Mouse (Mus musculus): ENCODE measurements at regions not wholly inside any gene's neighbourhood (a gene's known extent, or its start where the extent isn't known, plus 50 kb on each side); places are given as distances from the start of the nearest gene placed in this dataset.

DNA sequence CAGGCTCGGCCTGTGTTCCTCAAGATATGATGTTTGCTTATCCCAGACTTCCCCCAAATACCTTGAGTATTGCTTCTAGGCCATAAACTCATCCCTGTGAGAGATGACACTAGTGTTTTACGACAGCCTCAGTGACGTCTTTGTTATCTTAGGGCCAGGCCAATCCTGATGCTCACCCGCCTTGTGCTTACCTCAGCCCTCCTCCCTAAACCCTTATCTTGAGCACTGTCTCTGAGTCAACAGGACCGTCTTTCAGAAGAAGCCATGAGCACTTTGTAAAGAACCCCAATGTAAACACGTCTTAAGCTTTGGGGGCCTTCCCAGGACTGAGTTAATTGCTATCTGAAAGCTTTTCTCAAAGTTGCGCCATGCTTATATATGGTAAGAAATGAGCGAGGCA is 212.3 kb upstream of the Prickle1 start:
- no peak for ATAC-seq (replicated peaks; ENCODE audit: poor library complexity)

DNA sequence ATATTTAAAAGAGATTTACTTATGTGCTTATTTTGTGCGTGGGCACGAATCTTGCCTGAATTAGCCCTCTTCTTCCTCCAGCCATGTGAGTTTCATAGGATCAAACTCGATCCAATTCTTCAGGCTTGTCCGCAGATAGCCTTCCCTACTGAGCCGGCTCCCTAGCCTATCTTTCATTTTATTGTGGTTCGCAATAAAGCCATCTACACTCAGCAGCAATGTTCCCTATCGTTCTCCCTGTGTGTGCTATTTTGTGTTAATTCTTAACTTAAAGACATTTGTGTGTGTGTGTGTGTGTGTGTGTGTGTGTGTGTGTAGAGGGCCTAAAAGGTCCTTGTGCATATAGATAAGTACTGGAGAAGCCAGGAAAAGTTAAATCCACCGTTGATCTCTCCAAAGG is 211.8 kb upstream of the Prickle1 start:
- no peak for ATAC-seq (replicated peaks; ENCODE audit: poor library complexity)

DNA sequence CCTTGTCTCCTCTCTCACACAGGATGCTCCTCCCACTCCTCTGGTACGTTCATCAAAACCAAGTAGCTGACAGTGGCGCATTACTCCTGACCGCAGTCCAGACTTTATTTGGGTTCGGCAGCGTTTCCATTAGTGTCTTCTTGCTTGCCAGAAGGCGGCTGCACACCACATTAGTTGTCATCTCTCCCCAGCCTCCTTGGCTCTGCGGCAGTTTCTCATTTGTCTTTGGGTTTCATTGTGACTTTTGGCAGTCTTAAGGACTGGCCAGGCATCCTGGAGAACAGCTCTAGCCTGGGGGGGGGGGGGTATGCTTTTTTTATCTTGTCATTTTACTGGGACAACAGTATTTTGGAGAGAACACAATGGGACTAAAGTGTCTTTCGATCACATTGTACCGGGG is 209.0 kb upstream of the Prickle1 start:
- ATAC-seq (replicated peaks; ENCODE audit: poor library complexity) = no peak

DNA sequence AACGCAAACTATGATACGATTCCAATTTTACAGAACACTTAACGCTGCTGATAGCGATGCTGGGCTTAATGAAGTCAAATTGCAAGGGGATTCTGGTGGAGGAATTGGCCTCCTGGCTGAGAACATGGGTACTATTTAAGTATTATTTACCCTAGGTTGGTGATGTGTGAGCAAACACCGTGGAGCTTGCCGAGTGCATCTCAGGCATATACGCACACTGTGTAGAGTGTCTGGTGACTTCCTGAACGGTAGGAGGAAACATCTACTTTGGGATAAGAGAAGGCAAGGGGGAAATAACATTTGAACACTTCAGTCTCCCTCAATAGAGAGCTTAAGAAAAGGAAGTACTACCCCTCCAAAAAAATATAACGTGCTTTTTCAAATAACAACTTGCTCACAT is 194.8 kb upstream of the Prickle1 start:
- 0 out of 2 replicates have a peak, but pooled peaks have one; percentile 14 for ATAC-seq (replicated peaks; ENCODE audit: poor library complexity)

DNA sequence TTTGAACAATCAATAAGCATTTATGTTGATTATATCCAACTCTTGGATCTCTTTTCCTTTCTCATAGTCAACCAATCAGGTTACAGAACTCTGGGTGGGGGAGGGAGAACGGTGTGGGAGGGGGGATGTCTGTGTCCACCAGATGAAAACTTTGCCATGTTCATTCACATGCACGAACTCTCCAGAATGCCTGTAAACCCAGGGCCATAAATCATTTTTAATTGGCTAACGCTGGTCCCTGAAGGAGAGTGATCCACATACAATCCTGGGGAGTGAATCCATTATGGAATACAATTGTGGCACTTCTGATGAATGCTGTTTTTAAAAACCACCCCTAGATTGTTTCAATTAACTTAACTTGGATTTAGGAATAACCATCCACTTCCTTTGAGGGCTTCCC is 194.1 kb upstream of the Prickle1 start:
- no peak for ATAC-seq (replicated peaks; ENCODE audit: poor library complexity)

DNA sequence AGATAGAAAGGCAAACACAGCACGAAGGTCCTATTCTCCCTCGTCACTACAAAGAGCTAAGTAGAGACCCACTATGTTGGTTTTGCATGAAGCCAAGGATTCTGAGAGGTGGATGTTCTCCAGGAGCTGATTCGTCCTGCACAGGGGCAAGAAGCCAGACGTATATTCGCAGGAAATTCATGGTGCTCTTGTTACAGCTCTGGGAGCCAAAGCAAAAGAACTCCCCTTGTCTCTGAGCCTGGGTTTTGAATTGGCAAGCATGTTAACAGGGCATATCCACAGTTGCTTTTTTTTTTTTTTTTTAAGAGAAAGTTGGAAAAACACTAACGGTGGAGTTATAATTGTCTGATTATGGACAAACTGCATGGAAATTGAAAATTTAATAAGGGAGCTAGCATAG is 191.7 kb upstream of the Prickle1 start:
- ATAC-seq (replicated peaks; ENCODE audit: poor library complexity) = no peak

DNA sequence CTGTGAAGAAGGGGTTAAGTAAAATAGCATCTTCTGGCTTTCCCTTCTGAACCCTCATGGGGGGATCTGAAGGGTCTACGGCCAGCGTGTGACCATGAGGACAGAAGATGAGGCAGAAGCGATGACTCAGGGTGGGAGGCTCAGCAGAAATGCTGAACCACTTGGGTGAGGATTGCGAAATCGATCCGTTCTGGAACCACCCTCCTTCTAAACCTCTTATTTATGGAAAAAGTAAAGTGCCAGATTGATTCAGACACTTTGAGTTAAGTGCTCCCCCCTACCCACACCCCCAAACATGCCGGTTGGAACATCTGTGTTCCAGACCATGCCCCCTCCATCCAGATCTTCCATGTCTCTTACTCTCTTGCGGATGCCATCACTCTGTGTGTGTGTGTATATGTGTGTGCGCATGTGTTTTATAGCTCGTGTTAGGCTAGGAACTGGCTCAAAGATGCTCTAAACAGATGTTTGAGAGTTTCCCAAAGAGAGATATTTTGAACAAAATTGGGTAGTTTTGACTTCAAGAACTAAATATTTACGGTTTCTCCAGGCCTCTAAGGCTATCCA is 190.2 kb upstream of the Prickle1 start:
- ATAC-seq (replicated peaks; ENCODE audit: poor library complexity) = no peak

DNA sequence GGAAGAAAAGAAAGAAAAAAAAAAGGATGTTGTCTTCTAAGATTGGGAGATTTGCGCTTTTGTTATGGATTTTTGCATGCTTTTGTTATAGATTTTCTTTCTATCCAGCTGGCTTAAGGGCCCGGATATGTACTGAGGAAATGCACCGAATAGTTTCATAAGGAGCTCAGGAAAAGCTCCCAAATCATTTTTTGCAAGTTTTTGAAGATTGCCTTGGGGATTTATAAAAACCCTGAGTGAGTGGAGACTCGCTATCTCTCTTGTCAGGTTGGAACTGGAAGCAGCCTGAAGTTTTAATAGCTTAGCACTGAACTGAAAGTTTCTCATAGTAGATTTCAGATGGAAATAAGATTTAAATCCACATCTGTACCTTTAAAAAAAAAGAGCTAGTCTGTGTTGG is 188.0 kb upstream of the Prickle1 start:
- ATAC-seq (replicated peaks; ENCODE audit: poor library complexity) = no peak

DNA sequence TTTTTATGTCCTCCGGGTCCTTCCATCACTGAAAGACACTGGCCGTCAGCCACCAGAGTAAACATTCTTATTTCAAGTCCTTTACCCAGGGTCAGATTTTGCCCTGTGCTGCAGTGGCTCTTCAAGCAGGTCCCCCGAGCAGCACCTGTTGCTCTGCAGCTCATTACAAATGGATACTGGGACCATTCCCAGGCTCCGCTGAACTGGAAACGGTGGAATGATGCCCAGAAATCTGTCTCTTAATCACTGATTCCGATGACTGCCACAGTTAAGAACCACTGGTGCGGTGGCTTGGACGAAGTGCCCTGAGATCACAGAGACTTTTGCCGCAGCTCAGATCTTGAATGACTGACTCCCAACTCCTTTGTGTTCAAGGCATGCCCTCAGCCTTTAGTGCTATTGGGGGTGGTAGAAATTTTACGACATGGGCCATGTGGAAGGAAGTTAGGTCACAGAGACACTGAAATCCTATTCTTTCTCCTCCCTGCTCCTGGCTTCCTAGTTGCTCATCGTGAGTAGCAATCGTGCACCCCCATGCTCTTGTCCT is 179.6 kb upstream of the Prickle1 start:
- no peak for ATAC-seq (replicated peaks; ENCODE audit: poor library complexity)

DNA sequence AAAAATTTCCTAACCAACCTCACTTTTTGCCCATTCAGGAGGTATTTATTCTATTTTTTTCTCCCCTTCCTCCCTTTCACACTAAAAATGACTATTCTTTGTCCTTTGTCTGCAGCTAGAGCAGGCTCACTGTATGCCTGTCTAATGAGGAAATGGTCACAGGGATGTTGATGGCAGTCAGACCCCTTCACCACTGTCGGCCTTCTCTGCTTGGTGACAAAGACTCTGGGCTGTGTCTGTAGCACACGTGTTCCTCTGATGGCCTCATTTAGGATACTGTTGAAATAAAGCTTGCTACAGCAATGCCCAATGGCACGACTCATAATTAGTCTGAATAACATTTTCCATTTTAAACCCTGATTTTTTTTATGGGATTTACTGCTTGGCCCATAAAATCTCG is 178.6 kb upstream of the Prickle1 start:
- no peak for ATAC-seq (replicated peaks; ENCODE audit: poor library complexity)

DNA sequence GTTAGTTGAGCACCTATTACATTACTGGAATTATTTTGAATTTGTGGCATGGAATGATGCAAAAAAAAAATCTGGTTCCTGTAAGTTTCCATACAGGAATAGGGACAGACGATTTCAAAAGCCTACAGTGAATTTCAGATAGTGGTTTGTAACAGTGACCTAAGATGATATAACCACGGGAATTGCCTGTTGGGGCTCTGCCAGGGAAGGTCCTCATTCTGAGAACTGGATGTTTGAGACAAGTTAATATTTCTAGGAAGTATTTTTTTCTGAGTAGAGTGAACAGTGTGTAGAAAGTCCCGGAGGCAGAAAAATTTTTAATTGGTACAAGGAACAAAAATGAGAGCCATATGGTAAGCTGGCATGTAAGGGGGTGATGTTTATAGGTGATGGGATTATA is 171.3 kb upstream of the Prickle1 start:
- ATAC-seq (replicated peaks; ENCODE audit: poor library complexity) = no peak

DNA sequence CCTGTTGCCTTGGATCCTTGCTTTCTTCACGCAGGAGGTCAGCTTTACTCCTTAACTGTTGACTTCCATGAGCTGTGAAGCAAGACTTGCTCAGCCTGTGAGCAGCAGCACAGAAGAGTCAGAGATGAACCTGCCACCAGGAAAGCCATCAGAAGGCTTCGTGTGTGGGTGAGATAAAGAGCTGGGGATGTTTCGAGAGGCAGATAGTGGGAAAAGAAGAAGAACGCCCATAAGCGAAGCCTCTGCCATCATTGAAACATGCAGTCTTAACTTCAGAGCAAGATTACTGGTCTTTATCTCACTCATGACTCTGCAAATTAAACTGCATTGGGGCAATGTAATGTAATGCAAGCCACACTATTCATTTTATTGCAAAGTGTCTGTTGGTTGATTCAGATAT is 167.4 kb upstream of the Prickle1 start:
- peak; percentile 14; the same call in 1 of the 2 replicates for ATAC-seq (replicated peaks; ENCODE audit: poor library complexity)

DNA sequence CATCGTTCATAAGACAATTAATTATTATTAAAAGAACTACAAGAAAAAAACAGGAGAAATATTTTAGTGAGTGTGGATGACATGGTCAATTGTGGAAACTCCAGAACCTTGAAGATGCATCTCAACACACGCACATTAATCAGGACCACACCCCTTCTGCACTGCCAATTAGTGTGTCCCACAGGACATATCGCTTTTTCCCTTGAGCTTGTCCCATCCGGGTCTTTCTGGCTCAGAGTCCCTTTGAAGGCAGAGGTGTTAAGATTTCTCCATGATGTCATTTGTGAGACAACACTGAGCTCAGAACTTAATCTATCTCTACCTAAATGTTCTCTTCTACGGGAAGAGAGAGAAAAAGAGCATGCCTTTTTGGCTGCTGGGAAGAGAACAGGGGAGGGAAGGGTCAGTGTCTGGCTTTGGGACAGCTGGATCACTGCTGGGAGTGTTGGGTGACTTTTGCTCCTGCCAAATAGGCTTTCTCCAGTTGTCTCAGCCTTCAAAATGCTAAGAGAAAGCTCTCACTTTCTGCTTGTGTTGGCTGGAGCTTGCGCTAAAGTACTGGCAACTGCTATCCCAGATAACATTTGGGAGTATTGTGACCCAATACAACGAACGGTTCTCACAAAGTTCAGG is 162.6 kb upstream of the Prickle1 start:
- ATAC-seq (replicated peaks; ENCODE audit: poor library complexity) = no peak

DNA sequence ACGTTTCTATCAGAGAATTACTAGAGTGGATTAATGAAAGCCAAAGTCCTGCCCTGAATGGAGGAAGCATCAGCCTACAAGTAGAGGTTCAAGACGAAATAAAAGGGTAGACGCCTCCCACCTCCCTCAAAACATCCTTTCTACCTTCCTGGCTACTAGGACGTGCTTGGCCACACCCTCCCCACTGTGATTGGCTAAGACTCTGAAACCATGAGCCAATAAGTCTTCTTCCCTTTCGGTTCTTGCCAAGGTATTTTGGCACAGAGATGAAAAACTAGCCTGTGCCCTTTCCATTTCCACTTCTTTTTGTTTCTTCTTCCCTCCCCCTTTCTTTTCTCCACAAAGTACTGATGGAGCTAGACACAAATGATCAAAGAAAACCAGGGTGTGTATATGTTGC is 160.3 kb upstream of the Prickle1 start:
- ATAC-seq (replicated peaks; ENCODE audit: poor library complexity) = no peak

DNA sequence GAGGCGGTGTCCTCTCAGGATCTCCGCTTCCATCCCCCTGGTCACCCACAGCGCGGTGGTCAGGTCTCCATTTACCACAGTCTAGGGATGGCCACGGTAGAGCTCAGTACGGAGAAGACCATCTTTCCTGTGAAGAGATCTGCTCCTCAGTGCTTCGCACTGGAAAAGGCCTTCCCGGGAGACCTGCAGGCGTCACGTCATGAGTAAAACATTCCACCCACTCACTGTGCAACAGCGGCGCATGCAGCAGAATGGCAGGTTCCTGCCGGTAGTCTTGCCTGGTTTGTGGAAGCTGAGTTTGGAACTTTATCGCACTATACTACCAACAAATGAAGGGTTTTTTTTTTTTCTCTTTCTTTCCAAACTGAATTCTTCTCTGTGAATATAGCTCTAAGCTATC is 156.1 kb upstream of the Prickle1 start:
- ATAC-seq (replicated peaks; ENCODE audit: poor library complexity) = no peak

DNA sequence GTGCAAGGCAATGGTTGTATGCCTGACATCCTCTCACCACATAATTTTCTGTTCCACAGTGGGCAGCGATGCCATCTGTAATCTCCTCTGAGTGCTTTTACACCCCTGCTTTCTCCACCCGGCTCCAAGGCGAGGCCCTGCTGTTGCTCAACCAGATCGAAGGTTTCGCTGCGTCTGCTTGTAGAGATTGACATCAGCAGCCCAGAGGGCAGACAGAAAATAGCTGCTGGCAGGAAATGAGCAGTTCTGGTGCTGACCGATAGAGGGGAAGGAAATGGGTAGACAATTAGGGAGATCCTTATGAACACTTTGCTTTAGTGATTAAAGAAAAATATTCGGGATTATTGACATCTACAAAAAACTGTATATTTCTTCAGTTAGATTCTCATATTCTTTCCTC is 155.3 kb upstream of the Prickle1 start:
- peak; percentile 100 for ATAC-seq (replicated peaks; ENCODE audit: poor library complexity)

DNA sequence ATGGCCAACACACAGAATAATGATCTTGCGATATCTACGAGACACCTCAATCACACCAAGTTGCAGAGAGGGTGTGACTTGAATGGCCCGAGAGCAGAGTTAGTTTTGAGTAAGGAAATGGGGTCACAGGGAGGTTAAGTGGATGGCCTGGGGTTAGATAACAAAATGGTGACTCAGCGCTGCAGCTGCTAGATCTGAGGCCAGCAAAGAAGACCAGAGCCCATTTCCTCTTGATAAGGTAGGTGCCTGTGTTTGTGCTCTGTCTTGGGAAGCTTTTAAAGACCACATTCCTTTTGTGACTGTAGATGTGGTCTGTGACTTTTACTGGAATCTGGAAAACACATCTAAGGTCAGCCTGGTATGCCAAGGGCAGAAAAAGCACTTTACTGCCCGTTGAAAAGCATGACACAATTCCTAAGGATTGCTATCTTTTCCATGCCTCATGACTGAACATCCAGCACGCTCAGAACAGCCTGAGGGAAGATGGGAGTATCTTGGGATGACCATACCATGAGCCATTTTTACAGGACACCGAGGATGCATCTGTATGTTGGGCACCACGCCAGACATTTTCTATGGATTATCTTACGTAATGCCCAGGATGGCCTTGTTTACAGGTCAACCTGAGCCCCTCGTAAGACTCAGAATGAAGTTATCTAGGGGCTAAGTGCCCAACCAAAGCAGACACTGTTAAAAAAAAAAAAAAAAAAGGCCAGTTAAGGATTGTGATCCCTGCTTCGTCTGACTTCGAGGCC is 148.7 kb upstream of the Prickle1 start:
- ATAC-seq (replicated peaks; ENCODE audit: poor library complexity) = peak; percentile 90

DNA sequence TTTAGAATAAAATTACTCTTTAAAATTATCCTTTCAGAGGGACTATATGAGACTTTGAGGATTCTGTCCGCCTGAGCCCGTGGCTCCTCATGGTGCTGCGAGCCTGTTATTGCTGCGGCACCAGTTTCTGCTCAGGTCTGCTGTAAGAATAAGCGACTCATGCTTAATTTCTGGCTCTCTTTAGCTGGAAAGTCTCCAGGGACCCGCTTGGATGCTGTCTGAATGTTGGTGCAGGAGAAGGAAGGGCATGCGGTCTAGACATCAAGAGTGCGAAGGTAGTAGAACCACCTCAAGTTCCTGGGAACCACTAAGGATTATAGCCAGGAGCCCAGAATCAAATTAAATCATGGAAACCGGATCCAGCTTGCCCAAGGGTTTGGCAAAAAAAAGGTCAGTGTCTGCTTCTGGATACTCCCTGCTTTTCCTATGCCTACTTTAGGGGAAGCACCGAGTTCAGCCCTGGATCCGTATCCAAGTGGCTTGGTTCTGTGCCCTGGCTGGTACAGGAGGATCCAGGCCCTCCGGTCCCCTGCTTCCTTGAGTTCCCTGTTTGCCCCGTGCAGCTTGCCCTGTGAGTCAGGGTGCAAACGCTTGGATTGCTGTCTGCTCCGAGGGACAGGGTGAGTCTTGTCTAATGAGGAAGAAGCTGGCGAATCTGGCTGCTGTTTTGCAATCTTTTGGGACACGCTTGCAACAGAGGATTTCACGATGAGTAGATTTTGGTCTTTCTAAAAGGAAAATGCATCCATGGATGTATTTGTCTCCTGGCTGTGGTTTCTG is 138.2 kb upstream of the Prickle1 start:
- ATAC-seq (replicated peaks; ENCODE audit: poor library complexity) = peak; percentile 39; the same call in 1 of the 2 replicates

DNA sequence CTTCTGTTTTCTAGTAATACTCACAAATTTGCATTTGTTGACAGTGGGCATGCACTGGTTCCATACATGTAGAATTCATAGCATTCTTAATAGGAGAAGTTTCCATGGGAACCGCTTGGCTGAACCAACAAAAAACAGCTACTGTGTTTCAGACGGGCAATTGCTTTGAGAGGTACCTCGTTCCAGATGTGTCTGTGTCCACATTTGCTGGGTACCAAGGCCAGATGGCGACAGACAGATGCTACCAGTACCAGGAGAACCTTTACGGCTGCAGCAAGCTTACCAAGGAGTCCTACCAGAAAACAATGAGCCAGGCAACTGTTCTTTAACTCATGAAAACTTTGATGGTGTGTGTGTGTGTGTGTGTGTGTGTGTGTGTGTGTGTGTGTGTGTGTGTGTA is 137.1 kb upstream of the Prickle1 start:
- no peak for ATAC-seq (replicated peaks; ENCODE audit: poor library complexity)

DNA sequence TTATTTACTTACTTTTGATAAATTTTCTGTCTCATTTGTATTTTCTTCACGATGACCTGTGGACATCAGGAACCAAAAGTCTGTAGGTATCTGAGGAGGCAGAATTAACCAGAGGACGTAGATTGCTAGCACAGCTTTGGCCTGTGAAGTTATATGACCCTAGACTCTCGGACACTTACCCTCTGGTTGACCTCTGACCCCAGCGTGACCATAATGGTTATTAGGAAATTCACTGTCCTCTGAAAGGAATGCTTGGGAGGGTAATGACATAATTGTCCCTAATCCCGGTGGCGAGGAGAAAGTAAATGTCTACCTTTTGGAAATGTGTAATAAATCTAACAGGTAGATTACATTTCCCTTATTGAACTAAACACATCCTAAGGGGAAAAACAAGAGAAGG is 135.5 kb upstream of the Prickle1 start:
- no peak for ATAC-seq (replicated peaks; ENCODE audit: poor library complexity)

DNA sequence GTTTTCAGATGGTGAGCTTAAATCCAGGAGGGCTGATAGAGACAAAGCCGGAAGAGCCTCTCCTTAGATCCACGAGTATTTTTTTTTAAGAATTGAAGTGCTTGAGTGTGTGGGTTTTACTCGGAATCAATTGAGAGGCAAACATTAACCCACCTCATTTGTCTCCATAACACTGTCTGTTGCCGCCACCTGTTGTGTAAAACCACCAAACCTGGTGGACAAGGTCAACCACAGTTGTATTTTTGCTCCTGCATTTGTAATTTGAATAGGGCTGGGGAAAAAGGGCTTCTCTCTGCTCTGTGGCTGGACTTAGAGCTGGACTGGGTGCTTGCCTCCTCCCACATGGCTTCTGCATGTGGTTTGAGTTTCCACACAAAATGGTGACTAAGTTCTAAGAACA is 119.8 kb upstream of the Prickle1 start:
- ATAC-seq (replicated peaks; ENCODE audit: poor library complexity) = no peak
